Mouse (Mus musculus): ENCODE measurements around the gene Rpl36al. TPM values are rescaled to one million over a fixed set of nuclear protein-coding genes. Genes with fewer than 3 reads are reported as not detected.

The Rpl36al gene
- polyA plus RNA-seq, 1 experiment from 2014 or later: 369 TPM

DNA sequence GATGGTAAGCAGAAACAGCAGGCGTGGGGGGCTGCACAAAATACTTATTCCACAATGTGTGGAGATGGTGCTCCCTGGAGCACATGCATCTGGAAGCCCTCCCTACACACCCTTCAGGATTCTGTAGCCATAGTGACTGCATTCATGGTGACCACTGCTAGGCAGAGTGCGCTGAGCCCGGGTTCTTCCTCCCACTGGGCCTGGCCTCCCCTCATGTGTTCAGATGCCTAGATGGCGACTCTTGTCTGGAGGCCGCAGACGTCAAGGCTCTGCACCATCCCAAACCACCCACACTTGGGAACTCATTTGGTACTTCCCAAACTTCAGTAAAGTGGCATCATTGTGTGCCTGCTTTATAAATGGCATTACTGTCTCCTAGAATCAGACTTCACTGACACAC lies 40.4 kb downstream of the Rpl36al start:
- Histone ChIP-seq H3K4me2 (replicated peaks) (no peak overlapping the region), H3K27ac (no peak overlapping the region), H3K4me1 (replicated peaks) (no peaks in the 10 kb centered on the region), H3K9ac (replicated peaks) (no peak overlapping the region), H3K27me3 (no peaks in the 10 kb centered on the region), H3K9me3 (no peaks in the 10 kb centered on the region), H3K4me3 (replicated peaks) (no peak overlapping the region), H3K36me3 (no peaks in the 10 kb centered on the region)
- ATAC-seq: 0 out of 2 replicates have a peak, but pooled peaks have one; percentile 34
- WGBS: 71% methylated on average over 6 of the region's 6 CpGs

DNA sequence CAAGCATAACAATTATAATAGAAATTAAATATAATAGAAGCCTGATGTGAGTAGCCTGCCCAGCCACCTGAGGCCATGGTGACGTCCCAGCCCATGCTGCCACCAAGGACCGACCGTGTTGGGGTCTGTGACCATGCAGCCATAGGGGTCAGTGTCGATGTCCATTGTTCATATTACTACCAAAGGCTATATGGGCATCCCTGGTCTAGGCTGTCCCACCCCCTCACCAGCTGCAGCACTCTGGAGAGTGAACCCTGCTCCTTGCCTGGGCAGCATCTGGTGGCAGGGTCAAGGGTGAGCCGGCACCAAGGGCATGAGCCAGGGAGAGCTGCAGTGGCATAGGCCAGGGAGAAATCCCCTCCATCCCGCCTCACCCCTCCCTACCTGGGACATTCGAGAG lies 44.0 kb downstream of the Rpl36al start:
- H3K9ac ChIP-seq (replicated peaks): no peak overlapping the region
- no peaks in the 10 kb centered on the region for H3K9me3 ChIP-seq
- ATAC-seq: peak; percentile 68
- H3K27ac ChIP-seq: no peak overlapping the region
- no peak overlapping the region for H3K4me3 ChIP-seq (replicated peaks)
- 93% methylated on average over 7 of the region's 7 CpGs for WGBS
- H3K36me3 ChIP-seq: no peaks in the 10 kb centered on the region
- H3K27me3 ChIP-seq: no peaks in the 10 kb centered on the region
- no peaks in the 10 kb centered on the region for H3K4me1 ChIP-seq (replicated peaks)
- H3K4me2 ChIP-seq (replicated peaks): no peak overlapping the region

DNA sequence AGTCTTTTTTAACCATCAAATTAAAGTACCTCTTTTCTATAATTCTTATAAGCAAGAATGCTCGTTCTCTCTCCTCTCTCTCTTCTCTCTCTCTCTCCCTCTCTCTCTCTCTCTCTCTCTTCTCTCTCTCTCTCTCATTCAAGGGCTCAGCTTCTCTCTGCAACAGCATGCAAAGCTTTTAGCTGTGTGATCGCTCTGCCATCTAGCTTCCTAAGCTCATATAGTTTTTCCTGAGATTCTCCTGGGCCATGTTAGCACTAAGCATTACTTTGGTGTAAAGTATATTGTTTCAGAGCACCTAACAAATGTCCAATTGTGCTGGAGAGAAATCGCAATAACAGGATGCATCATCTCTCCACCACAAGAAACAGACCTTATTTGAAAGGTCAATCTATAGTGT lies 44.7 kb downstream of the Rpl36al start:
- H3K36me3 ChIP-seq: no peaks in the 10 kb centered on the region
- no peak overlapping the region for H3K9ac ChIP-seq (replicated peaks)
- H3K9me3 ChIP-seq: no peaks in the 10 kb centered on the region
- no peak overlapping the region for H3K4me2 ChIP-seq (replicated peaks)
- WGBS: 95% methylated on average over 3 of the region's 3 CpGs
- no peak overlapping the region for H3K4me3 ChIP-seq (replicated peaks)
- ATAC-seq: no peak
- no peaks in the 10 kb centered on the region for H3K27me3 ChIP-seq
- no peak overlapping the region for H3K27ac ChIP-seq
- H3K4me1 ChIP-seq (replicated peaks): no peaks in the 10 kb centered on the region

Small RNA genes within 50 kb of the gene (microRNA-seq; reads per million reads assigned to microRNA genes)
- gene Gm47287 (not detected), gene Gm47295 (not detected)

Other genes with a start within 250 kb of the Rpl36al start
- gene Rps29, start 24.9 kb downstream of the Rpl36al start, polyA plus RNA-seq (2015; fragmentation: Nextera tagmentation; extraction: Ambion mirVana): 1,365 and 1,372 TPM in 2 replicates
- gene Lrr1, start 15.3 kb downstream of the Rpl36al start, polyA plus RNA-seq (2015; fragmentation: Nextera tagmentation; extraction: Ambion mirVana): 9.7 and 11.0 TPM in 2 replicates
- 32.0 and 35.0 TPM in 2 replicates for gene Mgat2, start 74 bp upstream of the Rpl36al start, polyA plus RNA-seq (2015; fragmentation: Nextera tagmentation; extraction: Ambion mirVana)
- 20.7 and 24.5 TPM in 2 replicates for gene Gm49383, start 13.0 kb upstream of the Rpl36al start, polyA plus RNA-seq (2015; fragmentation: Nextera tagmentation; extraction: Ambion mirVana)
- 8.2 and 8.9 TPM in 2 replicates for gene Dnaaf2, start 14.3 kb upstream of the Rpl36al start, polyA plus RNA-seq (2015; fragmentation: Nextera tagmentation; extraction: Ambion mirVana)
- 15.8 and 19.0 TPM in 2 replicates for gene Gm49384, start 20.2 kb upstream of the Rpl36al start, polyA plus RNA-seq (2015; fragmentation: Nextera tagmentation; extraction: Ambion mirVana)
- gene Pole2, start 44.1 kb upstream of the Rpl36al start, polyA plus RNA-seq (2015; fragmentation: Nextera tagmentation; extraction: Ambion mirVana): 9.6 and 10.0 TPM in 2 replicates
- gene Klhdc1, start 57.1 kb upstream of the Rpl36al start, polyA plus RNA-seq (2015; fragmentation: Nextera tagmentation; extraction: Ambion mirVana): 9.1 and 10.5 TPM in 2 replicates
- gene Klhdc2, start 112.6 kb upstream of the Rpl36al start, polyA plus RNA-seq (2015; fragmentation: Nextera tagmentation; extraction: Ambion mirVana): 294 and 313 TPM in 2 replicates
- gene Nemf, start 173.1 kb upstream of the Rpl36al start, polyA plus RNA-seq (2015; fragmentation: Nextera tagmentation; extraction: Ambion mirVana): 97.3 and 103 TPM in 2 replicates
- 23.9 and 27.8 TPM in 2 replicates for gene Arf6, start 188.1 kb upstream of the Rpl36al start, polyA plus RNA-seq (2015; fragmentation: Nextera tagmentation; extraction: Ambion mirVana)
- gene Gm9887, start 188.4 kb upstream of the Rpl36al start, polyA plus RNA-seq (2015; fragmentation: Nextera tagmentation; extraction: Ambion mirVana): 0.72 and 1.5 TPM in 2 replicates